Mouse (Mus musculus): ENCODE data around the gene Clcn1.

- TF ChIP-seq USF1 (IDR thresholded peaks at IDR 0.05; ENCODE audit: low read depth) (no peak), CEBPB (IDR thresholded peaks at IDR 0.05; ENCODE audit: insufficient read depth, poor library complexity, severe bottlenecking) (no peak), SRF (IDR thresholded peaks at IDR 0.05; ENCODE audit: control insufficient read depth, insufficient read length, low read depth) (no peak), POLR2A (IDR thresholded peaks at IDR 0.05; ENCODE audit: insufficient read length, low read depth) (no peak), POLR2AphosphoS2 (IDR thresholded peaks at IDR 0.05; ENCODE audit: insufficient read length, low read depth) (no peak)
Observed at GRCm38 (mm10) chr6:42330216-42330615, 43.7 kb downstream of the Clcn1 start.
